Mouse (Mus musculus): Measurements from ENCODE around the gene Gm17455. TPM values are rescaled to one million over a fixed set of nuclear protein-coding genes. Genes with fewer than 3 reads are reported as not detected.

Gm17455 gene
- not detected in 2 replicates for polyA plus RNA-seq (2015; fragmentation: Nextera tagmentation; extraction: Ambion mirVana)

DNA sequence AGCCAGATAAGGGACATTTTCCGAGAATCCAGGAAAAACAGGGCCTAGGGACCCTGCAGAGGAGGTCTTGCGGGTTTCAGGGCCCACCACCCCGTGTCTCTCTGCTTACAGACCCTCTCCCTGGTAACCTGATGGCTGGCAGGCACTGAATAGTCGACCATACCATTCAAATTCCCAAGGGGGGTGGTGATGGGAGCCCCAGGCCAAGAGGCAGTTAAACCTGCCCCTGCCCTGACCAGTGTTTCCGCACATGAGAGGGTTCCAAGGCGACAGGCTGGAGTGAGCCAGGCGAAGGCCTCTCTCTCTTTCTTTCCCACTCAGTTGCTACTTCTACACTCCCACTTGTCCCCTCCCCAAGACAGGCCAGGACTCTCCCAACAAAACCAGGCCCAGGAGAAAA lies at the start of gene Gm17455:
TSS of gene Gm17455 (plus strand) at position 278 of the 400 bp plus-strand sequence.
- 64% methylated on average over 7 of the region's 7 CpGs for WGBS (ENCODE audit: insufficient replicate concordance)
- no peak within 1 kb of the TSS for H3K9ac ChIP-seq (replicated peaks)
- DNase-seq (no peak), ATAC-seq (no peak)
- no peak within 1 kb of the TSS for H3K27ac ChIP-seq (ENCODE audit: low read depth)
- H3K27me3 ChIP-seq (ENCODE audit: insufficient read depth, low read length), result no peaks in the 10 kb centered on the region
- no peaks in the 10 kb centered on the region for H3K9me3 ChIP-seq (ENCODE audit: low read length)
- no peak for TF ChIP-seq CTCF (IDR thresholded peaks at IDR 0.05; ENCODE audit: low read depth)
- TF ChIP-seq EP300 (IDR thresholded peaks at IDR 0.05; ENCODE audit: low read depth), result no peak
- no peaks in the 10 kb centered on the region for H3K36me3 ChIP-seq (replicated peaks; ENCODE audit: insufficient read depth, low read length)
- H3K4me2 ChIP-seq (ENCODE audit: low read depth, low read length), result no peak within 1 kb of the TSS
- H3K4me1 ChIP-seq (ENCODE audit: insufficient read depth), result no peaks in the 10 kb centered on the region
- H3K4me3 ChIP-seq (ENCODE audit: low read depth, low read length), result no peak within 1 kb of the TSS

DNA sequence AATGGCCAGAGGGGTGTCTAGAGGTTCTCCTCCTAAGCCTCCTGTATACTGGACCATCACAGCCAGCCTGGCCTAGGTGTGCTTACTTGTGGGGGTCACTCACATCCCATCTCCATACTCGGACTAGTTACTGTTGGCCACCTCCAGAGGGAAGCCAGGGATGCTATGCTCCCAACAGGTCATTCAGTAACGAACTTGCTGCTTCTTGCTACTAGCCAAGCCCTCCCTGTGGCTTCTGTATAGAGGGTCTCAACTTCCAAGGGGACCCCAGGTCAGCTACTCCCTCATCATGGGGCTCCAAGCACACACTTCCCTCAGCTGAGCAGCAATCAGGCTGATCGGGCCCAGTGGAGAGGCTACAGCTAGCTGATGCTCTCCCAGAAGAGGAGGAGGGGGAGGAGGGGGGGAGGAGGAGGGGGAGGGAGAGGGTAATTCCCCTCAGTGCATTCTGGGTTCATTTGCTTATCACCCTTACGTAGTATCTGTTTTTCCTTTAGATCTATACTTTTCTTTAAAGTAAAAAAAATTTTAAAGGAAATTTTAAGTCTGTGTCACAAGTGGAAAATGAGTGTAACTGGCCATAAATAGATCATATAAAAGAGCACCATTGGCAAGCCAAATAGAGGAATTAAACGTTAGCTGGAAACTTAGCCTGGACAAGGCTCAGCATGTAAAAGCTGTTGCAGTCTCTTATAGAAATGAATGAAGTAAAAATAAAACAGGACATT lies 49.3 kb upstream of the Gm17455 start:
- Histone ChIP-seq H3K4me2 (ENCODE audit: low read depth, low read length) (peak overlapping the region; percentile 91), H3K9me3 (ENCODE audit: low read length) (no peaks in the 10 kb centered on the region), H3K27me3 (ENCODE audit: insufficient read depth, low read length) (no peaks in the 10 kb centered on the region), H3K36me3 (replicated peaks; ENCODE audit: insufficient read depth, low read length) (no peaks in the 10 kb centered on the region), H3K4me3 (ENCODE audit: low read depth, low read length) (peak overlapping the region; percentile 77), H3K9ac (replicated peaks) (peak overlapping the region; percentile 36), H3K4me1 (ENCODE audit: insufficient read depth) (peaks cover 58% of the 10 kb centered on the region), H3K27ac (ENCODE audit: low read depth) (peak overlapping the region; percentile 94)
- DNase-seq (no peak), ATAC-seq (no peak)
- TF ChIP-seq EP300 (IDR thresholded peaks at IDR 0.05; ENCODE audit: low read depth) (no peak), CTCF (IDR thresholded peaks at IDR 0.05; ENCODE audit: low read depth) (no peak)
- WGBS (ENCODE audit: insufficient replicate concordance), result 39% methylated on average over 5 of the region's 5 CpGs

DNA sequence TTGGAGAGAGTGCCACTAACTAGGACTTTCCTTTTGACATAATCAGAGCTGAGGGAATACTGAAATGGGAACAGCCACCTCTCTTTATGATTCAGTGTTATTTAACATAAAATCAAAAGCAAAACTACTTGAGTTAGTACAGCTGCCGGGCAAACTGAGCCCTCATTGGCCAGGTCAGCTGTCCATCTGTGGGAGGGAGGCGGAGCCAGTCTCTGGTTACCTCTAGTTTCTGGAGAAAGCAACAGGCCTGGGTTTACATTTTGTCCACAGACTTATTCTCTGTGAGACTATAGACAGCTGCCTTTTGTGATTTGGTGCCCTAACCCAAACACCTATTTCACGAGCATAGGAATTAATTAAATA lies 48.7 kb upstream of the Gm17455 start:
- no peaks in the 10 kb centered on the region for H3K27me3 ChIP-seq (ENCODE audit: insufficient read depth, low read length)
- H3K4me1 ChIP-seq (ENCODE audit: insufficient read depth), result peaks cover 58% of the 10 kb centered on the region
- H3K36me3 ChIP-seq (replicated peaks; ENCODE audit: insufficient read depth, low read length), result no peaks in the 10 kb centered on the region
- DNase-seq (peak; percentile 92), ATAC-seq (no peak)
- peak overlapping the region; percentile 77 for H3K4me3 ChIP-seq (ENCODE audit: low read depth, low read length)
- TF ChIP-seq CTCF (IDR thresholded peaks at IDR 0.05; ENCODE audit: low read depth) (no peak), EP300 (IDR thresholded peaks at IDR 0.05; ENCODE audit: low read depth) (no peak)
- H3K9ac ChIP-seq (replicated peaks), result no peak overlapping the region; the same call in 1 of the 2 replicates
- H3K27ac ChIP-seq (ENCODE audit: low read depth), result peak overlapping the region; percentile 94
- 13% methylated on average over 3 of the region's 3 CpGs for WGBS (ENCODE audit: insufficient replicate concordance)
- peak overlapping the region; percentile 91 for H3K4me2 ChIP-seq (ENCODE audit: low read depth, low read length)
- H3K9me3 ChIP-seq (ENCODE audit: low read length), result no peaks in the 10 kb centered on the region

DNA sequence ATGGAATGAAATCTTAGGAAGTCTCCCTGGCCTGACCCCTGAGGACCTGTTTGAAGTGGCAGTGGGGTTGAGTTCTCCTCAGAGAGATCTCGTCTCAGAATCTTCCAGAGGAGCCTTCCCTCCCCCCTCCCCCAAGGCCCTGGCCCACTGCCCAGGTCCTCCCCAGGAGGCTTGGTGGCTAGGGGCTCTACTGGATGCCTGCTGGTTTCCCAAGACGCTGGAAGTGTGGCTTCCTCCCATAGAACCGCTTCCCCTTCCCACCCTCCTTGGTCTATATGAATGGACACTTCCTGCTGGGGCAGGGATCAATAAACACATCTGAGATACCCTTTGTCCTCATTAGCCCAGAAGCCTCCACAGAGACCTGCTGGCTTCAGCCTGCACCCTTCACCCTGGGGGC lies 48.3 kb upstream of the Gm17455 start:
- Histone ChIP-seq H3K4me3 (ENCODE audit: low read depth, low read length) (peak overlapping the region; percentile 77), H3K9ac (replicated peaks) (peak overlapping the region; percentile 17; the same call in 1 of the 2 replicates), H3K4me1 (ENCODE audit: insufficient read depth) (peaks cover 55% of the 10 kb centered on the region), H3K36me3 (replicated peaks; ENCODE audit: insufficient read depth, low read length) (no peaks in the 10 kb centered on the region), H3K27me3 (ENCODE audit: insufficient read depth, low read length) (no peaks in the 10 kb centered on the region), H3K27ac (ENCODE audit: low read depth) (peak overlapping the region; percentile 94), H3K9me3 (ENCODE audit: low read length) (no peaks in the 10 kb centered on the region), H3K4me2 (ENCODE audit: low read depth, low read length) (peak overlapping the region; percentile 91)
- WGBS (ENCODE audit: insufficient replicate concordance), result 23% methylated on average over 3 of the region's 3 CpGs
- ATAC-seq, result no peak
- TF ChIP-seq CTCF (IDR thresholded peaks at IDR 0.05; ENCODE audit: low read depth), result no peak
- TF ChIP-seq EP300 (IDR thresholded peaks at IDR 0.05; ENCODE audit: low read depth), result no peak
- DNase-seq, result peak; percentile 26

DNA sequence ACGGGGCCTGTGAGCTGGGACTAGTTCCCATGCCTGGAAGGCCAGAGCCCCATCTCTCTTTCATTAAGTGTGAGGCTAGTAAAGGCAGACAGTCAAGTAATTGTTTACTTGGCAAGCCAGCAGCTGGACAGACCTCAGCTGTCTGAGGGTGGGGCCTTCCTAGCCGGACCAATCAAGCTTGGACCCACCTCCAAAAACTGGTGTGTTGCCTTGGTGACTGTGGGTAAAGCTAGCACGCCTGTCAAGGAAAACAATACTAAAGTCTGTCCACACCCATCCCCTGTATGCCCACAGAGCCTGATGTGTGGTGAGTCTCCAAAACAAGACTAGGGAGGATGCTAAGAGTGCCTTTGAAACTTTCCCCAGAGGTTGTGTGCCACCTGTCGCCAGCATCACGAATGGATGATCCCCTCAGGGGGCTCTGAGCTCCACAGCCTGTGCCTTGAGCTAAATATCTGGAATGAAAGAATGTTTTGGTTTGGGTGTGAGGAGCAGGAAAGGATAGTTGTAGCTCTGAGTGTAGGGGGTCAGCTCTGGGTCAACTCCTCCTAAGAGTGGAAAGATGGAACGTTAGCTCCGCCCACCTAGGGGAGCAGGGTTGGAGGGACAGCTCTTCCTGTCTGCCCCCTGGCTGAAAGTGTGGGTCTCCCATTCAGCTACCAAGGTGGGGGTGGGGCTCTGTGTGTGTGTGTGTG lies 47.6 kb upstream of the Gm17455 start:
- peak; percentile 67 for DNase-seq
- ATAC-seq, result peak; percentile 37
- Histone ChIP-seq H3K27ac (ENCODE audit: low read depth) (peak overlapping the region; percentile 94), H3K9me3 (ENCODE audit: low read length) (no peaks in the 10 kb centered on the region), H3K4me3 (ENCODE audit: low read depth, low read length) (no peak overlapping the region), H3K4me2 (ENCODE audit: low read depth, low read length) (peak overlapping the region; percentile 91), H3K27me3 (ENCODE audit: insufficient read depth, low read length) (no peaks in the 10 kb centered on the region), H3K9ac (replicated peaks) (0 out of 2 replicates have a peak overlapping the region, but pooled peaks have one; percentile 17), H3K4me1 (ENCODE audit: insufficient read depth) (peaks cover 49% of the 10 kb centered on the region), H3K36me3 (replicated peaks; ENCODE audit: insufficient read depth, low read length) (no peaks in the 10 kb centered on the region)
- 32% methylated on average over 7 of the region's 7 CpGs for WGBS (ENCODE audit: insufficient replicate concordance)
- TF ChIP-seq CTCF (IDR thresholded peaks at IDR 0.05; ENCODE audit: low read depth), result no peak
- no peak for TF ChIP-seq EP300 (IDR thresholded peaks at IDR 0.05; ENCODE audit: low read depth)

DNA sequence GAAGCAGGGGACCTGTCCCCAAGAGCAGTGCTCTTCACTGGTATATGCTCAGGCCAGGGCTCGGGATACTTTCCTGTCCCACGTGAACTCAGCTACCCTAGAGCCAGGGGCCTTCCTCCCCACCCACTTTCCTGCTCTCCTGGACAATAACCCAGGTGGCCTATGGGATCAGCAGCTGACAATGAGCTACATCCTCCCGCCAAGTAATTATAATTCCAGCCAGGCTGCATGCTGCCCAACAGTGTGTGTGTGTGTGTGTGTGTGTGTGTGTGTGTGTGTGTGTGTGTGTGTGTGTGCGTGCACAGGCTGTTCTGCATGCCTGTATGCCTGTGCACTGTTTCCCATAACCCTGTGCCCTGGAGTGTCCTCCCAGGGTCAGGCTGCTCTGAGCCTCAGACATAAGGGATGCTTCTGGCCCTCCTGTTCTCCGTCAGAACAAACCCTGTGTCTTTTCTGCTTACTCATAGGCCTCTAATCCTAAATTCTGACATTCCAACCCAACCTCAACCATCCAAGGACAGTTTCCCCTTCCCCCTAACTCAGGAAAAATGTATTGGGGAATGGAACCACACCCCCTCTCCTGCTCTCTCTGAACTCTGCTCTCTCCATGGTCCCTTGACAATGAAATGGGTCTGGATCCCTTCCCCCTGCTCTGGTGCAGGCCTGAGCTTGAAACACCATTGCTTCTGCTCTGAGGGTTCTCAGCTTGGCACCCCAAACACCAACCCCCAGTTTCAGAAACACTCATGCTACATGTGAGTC lies 46.1 kb upstream of the Gm17455 start:
- TF ChIP-seq EP300 (IDR thresholded peaks at IDR 0.05; ENCODE audit: low read depth), result no peak
- Histone ChIP-seq H3K4me2 (ENCODE audit: low read depth, low read length) (no peak overlapping the region), H3K9me3 (ENCODE audit: low read length) (no peaks in the 10 kb centered on the region), H3K4me3 (ENCODE audit: low read depth, low read length) (no peak overlapping the region), H3K27ac (ENCODE audit: low read depth) (no peak overlapping the region), H3K4me1 (ENCODE audit: insufficient read depth) (peaks cover 34% of the 10 kb centered on the region), H3K36me3 (replicated peaks; ENCODE audit: insufficient read depth, low read length) (peaks cover 6% of the 10 kb centered on the region; the same call in 1 of the 2 replicates), H3K27me3 (ENCODE audit: insufficient read depth, low read length) (no peaks in the 10 kb centered on the region), H3K9ac (replicated peaks) (no peak overlapping the region)
- ATAC-seq (no peak), DNase-seq (no peak)
- WGBS (ENCODE audit: insufficient replicate concordance), result 83% methylated on average over 5 of the region's 5 CpGs

Data from liver, postnatal 0 days (tissue).